Mouse (Mus musculus) lung, adult 2 months (tissue): ENCODE measurements around the gene Xlr3c.
"Not testable (repeated sequence)": the region's sequence is repeated elsewhere in the genome, so short reads cannot be mapped to it uniquely, and the experiment has no call there.

Experiments used
- CTCF ChIP-seq: fragments of 200-500 bp; IDR thresholded peaks from 2 replicates; pipeline ENCODE4 v1.5.1; 2011; ENCODE audit warnings: mild to moderate bottlenecking, low read length, control low read depth; ENCODE audit not compliant: insufficient read depth
- POLR2A ChIP-seq: fragments of 200-500 bp; IDR thresholded peaks from 2 replicates; pipeline ENCODE4 v1.6.1; 2011; ENCODE audit warnings: low read depth, mild to moderate bottlenecking, control low read depth, low read length, borderline replicate concordance; ENCODE audit errors: extremely low read depth

DNA sequence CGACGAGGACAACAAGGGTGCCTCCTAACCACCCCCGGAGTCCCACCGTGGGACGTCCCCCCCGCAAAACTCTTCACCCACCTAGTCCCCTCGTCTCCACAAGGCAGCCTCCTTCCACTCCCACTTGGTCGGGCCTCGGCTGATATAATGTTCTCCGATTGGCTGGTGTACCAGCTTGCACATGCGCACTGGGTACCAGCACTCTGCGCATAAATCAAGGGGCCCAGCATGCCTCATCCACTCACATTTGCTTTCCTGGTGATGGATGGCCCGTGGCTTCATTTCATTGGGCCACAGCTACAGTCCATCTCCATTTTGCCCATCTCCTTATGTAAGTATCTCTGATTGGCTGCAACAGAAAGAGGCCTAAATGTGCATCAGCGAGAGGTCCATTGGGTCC is at the start of gene Xlr3c:
- not testable (repeated sequence) for TF ChIP-seq CTCF, POLR2A
